Mouse (Mus musculus) liver, postnatal 0 days (tissue): ENCODE measurements around the gene Ankrd55. TPM values are rescaled to one million over a fixed set of nuclear protein-coding genes. Genes with fewer than 3 reads are reported as not detected.

ENCODE experiments used
- ATAC-seq: fragments of 200-750 bp; cut with Nextera tagmentation; 2 replicates; pipeline ENCODE4 v1.8.0; 2017; ENCODE audit warnings: mild to moderate bottlenecking, moderate library complexity
- DNase-seq: peaks from one replicate; pipeline ENCODE4 v3.0.0-alpha.2; 2016
- H3K27ac ChIP-seq: fragments of 300-500 bp; sonication (generic); 2 replicates; pipeline ENCODE4 v1.5.1; 2014; ENCODE audit warnings: antibody characterized with exemption, moderate library complexity, mild to moderate bottlenecking, low read depth
- H3K27me3 ChIP-seq: fragments of 300-500 bp; sonication (generic); 2 replicates; pipeline ENCODE4 v1.6.1; 2014; ENCODE audit warnings: low read length, control low read depth, mixed read lengths; ENCODE audit not compliant: insufficient read depth
- H3K36me3 ChIP-seq: fragments of 300-500 bp; sonication (generic); replicated peaks from 2 replicates; pipeline ENCODE4 v1.6.1; 2014; ENCODE audit warnings: mild to moderate bottlenecking, control low read depth, low read length, moderate library complexity, mixed read lengths; ENCODE audit not compliant: insufficient read depth
- H3K4me1 ChIP-seq: fragments of 300-500 bp; sonication (generic); 2 replicates; pipeline ENCODE4 v1.6.1; 2014; ENCODE audit warnings: antibody characterized with exemption, mild to moderate bottlenecking, control low read depth; ENCODE audit not compliant: insufficient read depth
- H3K4me2 ChIP-seq: fragments of 300-500 bp; sonication (generic); 2 replicates; pipeline ENCODE4 v1.6.1; 2014; ENCODE audit warnings: low read depth, mild to moderate bottlenecking, low read length, moderate library complexity, mixed read lengths
- H3K4me3 ChIP-seq: fragments of 300-500 bp; sonication (generic); 2 replicates; pipeline ENCODE4 v1.5.1; 2014; ENCODE audit warnings: low read depth, low read length
- H3K9ac ChIP-seq: fragments of 300-500 bp; sonication (generic); replicated peaks from 2 replicates; pipeline ENCODE4 v1.6.1; 2014; ENCODE audit warnings: mild to moderate bottlenecking, moderate library complexity
- H3K9me3 ChIP-seq: fragments of 300-500 bp; sonication (generic); 2 replicates; pipeline ENCODE4 v1.6.1; 2016; ENCODE audit warnings: mild to moderate bottlenecking, control low read depth, low read length, mixed read lengths
- CTCF ChIP-seq: sonication (generic); IDR thresholded peaks from 2 replicates; pipeline ENCODE4 v1.5.1; 2016; ENCODE audit warnings: antibody characterized with exemption, low read depth
- EP300 ChIP-seq: IDR thresholded peaks from 2 replicates; pipeline ENCODE4 v1.6.1; 2016; ENCODE audit warnings: antibody characterized with exemption, low read depth, mild to moderate bottlenecking
- WGBS: fragments of 180-500 bp; shearing (Covaris S2); extraction: QIAGEN DNeasy Blood & Tissue Kit; methylation state at CpG from one replicate; pipeline ENCODE4 v1.1.7; 2014; ENCODE audit not compliant: insufficient replicate concordance; 5-methylcytosine and 5-hydroxymethylcytosine counted together
- polyA plus RNA-seq: library from polyadenylated mRNA; unstranded; fragments of >200 nt; fragmentation: Nextera tagmentation; extraction: Ambion mirVana; gene quantifications from 2 replicates; pipeline ENCODE4 v1.2.1, GENCODE M21; 2015

The Ankrd55 gene
- polyA plus RNA-seq: 1.3 and 1.5 TPM in 2 replicates

GRCm38 (mm10) chr13:112288225-112289178, at the start of gene Ankrd55:
TSS of gene Ankrd55 (plus strand) at chr13:112288451.
- no peaks in the 10 kb centered on the region for H3K36me3 ChIP-seq
- H3K4me2 ChIP-seq: peak within 1 kb of the TSS; percentile 57
- WGBS: 19% methylated on average over 22 of the region's 22 CpGs
- no peak for TF ChIP-seq CTCF
- TF ChIP-seq EP300: no peak
- H3K4me1 ChIP-seq: peaks cover 10% of the 10 kb centered on the region
- no peaks in the 10 kb centered on the region for H3K27me3 ChIP-seq
- 0 out of 2 replicates have a peak, but pooled peaks cover 4% of the 10 kb centered on the region for H3K9me3 ChIP-seq
- ATAC-seq: peak; percentile 79
- peak; percentile 49 for DNase-seq
- peak within 1 kb of the TSS; percentile 55; the same call in 1 of the 2 replicates for H3K27ac ChIP-seq
- H3K9ac ChIP-seq: no peak within 1 kb of the TSS; the same call in 1 of the 2 replicates
- peak within 1 kb of the TSS; percentile 7; the same call in 1 of the 2 replicates for H3K4me3 ChIP-seq

DNA sequence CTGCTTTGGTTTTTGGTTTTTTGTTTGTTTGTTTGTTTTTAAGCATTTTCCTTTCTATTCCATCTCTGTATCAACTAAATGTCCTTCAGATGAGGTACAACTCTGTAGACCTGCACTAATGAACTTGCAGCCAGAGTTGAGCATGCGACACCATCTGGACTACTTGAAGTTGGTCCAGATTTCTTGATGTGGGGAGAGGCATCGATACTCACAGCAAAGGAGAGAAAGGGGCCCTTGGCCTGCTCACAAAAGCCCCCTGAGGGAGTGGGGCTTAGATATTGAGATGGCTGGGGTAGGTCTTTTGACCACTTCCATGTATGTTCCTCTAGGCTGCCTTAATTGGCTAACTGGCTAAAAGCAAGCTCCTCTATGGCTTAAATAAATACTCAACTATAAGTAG, 49.0 kb upstream of the Ankrd55 start:
- TF ChIP-seq CTCF: no peak
- TF ChIP-seq EP300: no peak
- DNase-seq (no peak), ATAC-seq (no peak)
- no peak overlapping the region for H3K27ac ChIP-seq
- H3K9me3 ChIP-seq: no peaks in the 10 kb centered on the region
- H3K4me1 ChIP-seq: 0 out of 2 replicates have a peak, but pooled peaks cover 2% of the 10 kb centered on the region
- no peak overlapping the region for H3K9ac ChIP-seq
- H3K4me2 ChIP-seq: no peak overlapping the region
- no peak overlapping the region for H3K4me3 ChIP-seq
- no peaks in the 10 kb centered on the region for H3K27me3 ChIP-seq
- H3K36me3 ChIP-seq: no peaks in the 10 kb centered on the region
- WGBS: 81% methylated on average over 2 of the region's 2 CpGs

GRCm38 (mm10) chr13:112241431-112241830, 46.8 kb upstream of the Ankrd55 start:
- no peak overlapping the region for H3K27ac ChIP-seq
- DNase-seq: no peak
- H3K27me3 ChIP-seq: no peaks in the 10 kb centered on the region
- H3K9me3 ChIP-seq: peaks cover 4% of the 10 kb centered on the region; the same call in 1 of the 2 replicates
- TF ChIP-seq EP300 (no peak), CTCF (no peak)
- H3K4me1 ChIP-seq: 0 out of 2 replicates have a peak, but pooled peaks cover 2% of the 10 kb centered on the region
- WGBS: 43% methylated on average over 8 of the region's 8 CpGs
- H3K4me3 ChIP-seq: no peak overlapping the region
- ATAC-seq: peak; percentile 60; the same call in 1 of the 2 replicates
- no peak overlapping the region for H3K9ac ChIP-seq
- no peaks in the 10 kb centered on the region for H3K36me3 ChIP-seq
- peak overlapping the region; percentile 33; the same call in 1 of the 2 replicates for H3K4me2 ChIP-seq

DNA sequence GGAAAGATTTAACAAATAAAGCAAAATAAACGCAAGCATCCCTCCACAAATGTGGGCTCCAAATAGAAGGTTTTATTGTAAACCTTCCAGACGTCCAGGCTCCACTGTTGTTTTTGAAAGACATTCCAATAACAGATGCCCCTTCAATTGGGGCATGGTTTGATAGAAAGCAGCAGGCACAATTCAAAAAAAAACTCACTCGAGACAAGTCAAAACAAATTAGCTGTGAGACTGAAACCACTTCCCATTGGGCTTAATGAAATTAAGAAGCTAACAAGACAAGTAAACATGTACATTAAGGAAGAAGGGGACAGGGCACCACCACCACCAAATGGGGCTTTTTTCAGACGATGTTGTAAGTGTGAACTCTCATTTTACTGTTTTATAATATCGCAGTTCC, 43.1 kb upstream of the Ankrd55 start:
- TF ChIP-seq EP300: no peak
- no peak for TF ChIP-seq CTCF
- Histone ChIP-seq H3K27ac (no peak overlapping the region), H3K4me3 (no peak overlapping the region), H3K9me3 (peaks cover 10% of the 10 kb centered on the region), H3K36me3 (no peaks in the 10 kb centered on the region), H3K27me3 (no peaks in the 10 kb centered on the region), H3K4me2 (no peak overlapping the region), H3K4me1 (0 out of 2 replicates have a peak, but pooled peaks cover 2% of the 10 kb centered on the region), H3K9ac (no peak overlapping the region)
- ATAC-seq (no peak), DNase-seq (no peak)
- WGBS: 74% methylated on average over 5 of the region's 5 CpGs

GRCm38 (mm10) chr13:112251433-112251832, 36.8 kb upstream of the Ankrd55 start:
- DNase-seq (no peak), ATAC-seq (no peak)
- WGBS: 51% methylated on average over 2 of the region's 2 CpGs
- H3K4me1 ChIP-seq: no peaks in the 10 kb centered on the region
- no peaks in the 10 kb centered on the region for H3K27me3 ChIP-seq
- no peak overlapping the region for H3K4me2 ChIP-seq
- H3K4me3 ChIP-seq: no peak overlapping the region
- H3K9ac ChIP-seq: no peak overlapping the region
- peaks cover 6% of the 10 kb centered on the region; the same call in 1 of the 2 replicates for H3K9me3 ChIP-seq
- H3K27ac ChIP-seq: no peak overlapping the region
- H3K36me3 ChIP-seq: no peaks in the 10 kb centered on the region
- TF ChIP-seq EP300: no peak

DNA sequence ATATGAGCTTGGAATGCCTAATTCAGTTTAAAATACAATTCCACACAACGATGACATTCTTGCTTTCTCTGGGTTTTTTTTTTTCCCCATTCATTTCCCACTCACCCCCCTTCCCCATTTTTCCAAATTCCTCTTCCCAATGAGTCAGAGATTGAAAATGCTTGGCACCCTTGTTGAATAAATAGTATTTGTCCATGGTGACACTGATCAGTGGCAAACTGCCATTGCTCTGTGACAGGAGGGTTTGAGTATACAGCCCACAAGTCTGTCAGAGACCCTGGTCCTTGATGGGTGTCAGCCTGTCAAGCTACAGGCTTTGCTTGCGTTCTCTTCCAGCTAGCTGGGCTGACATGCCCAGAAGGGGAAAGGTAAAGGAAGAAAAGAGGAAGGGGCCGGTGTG, 36.2 kb upstream of the Ankrd55 start:
- TF ChIP-seq EP300 (no peak), CTCF (no peak)
- Histone ChIP-seq H3K4me3 (no peak overlapping the region), H3K27ac (no peak overlapping the region), H3K9ac (no peak overlapping the region), H3K4me2 (no peak overlapping the region), H3K4me1 (no peaks in the 10 kb centered on the region), H3K9me3 (peaks cover 6% of the 10 kb centered on the region; the same call in 1 of the 2 replicates), H3K36me3 (no peaks in the 10 kb centered on the region), H3K27me3 (no peaks in the 10 kb centered on the region)
- ATAC-seq (no peak), DNase-seq (no peak)
- WGBS: 74% methylated on average over 3 of the region's 3 CpGs
